13 mouse cellular contexts compared by ENCODE assay signal in genomic region chr9:78168864-78169263, GRCm38 (mm10). TPM values are rescaled to one million over a fixed set of nuclear protein-coding genes. Genes with fewer than 3 reads are reported as not detected.
DNase-seq lines count a peak whose midpoint lies in the region; ATAC-seq and TF ChIP-seq lines count a peak whose summit lies in the region.
"Had no signal": no experiment of that assay in that cellular context is flagged by ENCODE, and none has a peak within 500 bp of the region (broad histone marks: within the 10 kb centered on the region; RNA-seq: fewer than 3 reads in every experiment).

No protein-coding gene starts in this region.

- TF ChIP-seq POLR2A in cerebellum, adult 2 months (IDR thresholded peaks at IDR 0.05; ENCODE audit: borderline replicate concordance, insufficient read depth, low read length): no peak
- no peak for TF ChIP-seq POLR2A in ES-Bruce4 (IDR thresholded peaks at IDR 0.05; ENCODE audit: insufficient read depth, low read length)

- H3K9me3 ChIP-seq in ES-Bruce4 (replicated peaks; ENCODE audit: control insufficient read depth, insufficient read depth, low read length, poor library complexity, severe bottlenecking): no peaks in the 10 kb centered on the region
- H3K9me3 ChIP-seq in intestine, postnatal 0 days (ENCODE audit: control insufficient read depth): no peaks in the 10 kb centered on the region
- H3K9me3 ChIP-seq: limb, embryonic 10.5 days had no signal

- no peak overlapping the region for H3K4me3 ChIP-seq in cerebellum, adult 2 months (replicated peaks; ENCODE audit: insufficient read depth, low read depth, low read length)
- H3K4me3 ChIP-seq in left cerebral cortex, adult 2 months: no peak overlapping the region
- H3K4me3 ChIP-seq in ES-Bruce4 (ENCODE audit: low read depth, low read length): no peak overlapping the region
- no peak overlapping the region for H3K4me3 ChIP-seq in intestine, postnatal 0 days (ENCODE audit: low read depth, low read length)
- H3K4me3 ChIP-seq: limb, embryonic 10.5 days had no signal

- no peak overlapping the region for H3K27ac ChIP-seq in cerebellum, adult 2 months (ENCODE audit: insufficient read depth, low read length)
- no peak overlapping the region for H3K27ac ChIP-seq in left cerebral cortex, adult 2 months
- H3K27ac ChIP-seq in ES-Bruce4 (ENCODE audit: insufficient read depth, low read length): 0 out of 2 replicates have a peak overlapping the region, but pooled peaks have one; percentile 9
- no peak overlapping the region for H3K27ac ChIP-seq in intestine, postnatal 0 days (ENCODE audit: low read depth, low read length)
- H3K27ac ChIP-seq: limb, embryonic 10.5 days had no signal

- intact Hi-C loops in left cerebral cortex, adult 2 months (cut with DNase I): loop anchor here (5.0 kb wide), 1 partner anchor 57 kb away; no protein-coding TSS in a partner anchor
- intact Hi-C loops in left cerebral cortex, postnatal 36 days (cut with DNase I): no loop called here

- H3K36me3 ChIP-seq in ES-Bruce4 (ENCODE audit: control insufficient read depth, insufficient read depth, low read length, poor library complexity, severe bottlenecking): no peaks in the 10 kb centered on the region
- H3K36me3 ChIP-seq in intestine, postnatal 0 days (ENCODE audit: control insufficient read depth, insufficient read depth): peaks cover 33% of the 10 kb centered on the region

- 0 out of 2 replicates have a peak, but pooled peaks have one; percentile 12 for TF ChIP-seq CTCF in cerebellum, adult 2 months (IDR thresholded peaks at IDR 0.05; ENCODE audit: borderline replicate concordance, insufficient read depth, low read depth, low read length)
- peak; percentile 18 for TF ChIP-seq CTCF in left cerebral cortex, adult 2 months (IDR thresholded peaks at IDR 0.05)
- TF ChIP-seq CTCF in ES-Bruce4 (IDR thresholded peaks at IDR 0.05; ENCODE audit: low read depth, low read length): peak; percentile 53
- peak; percentile 58 for TF ChIP-seq CTCF in intestine, postnatal 0 days (IDR thresholded peaks at IDR 0.05; ENCODE audit: low read depth)

- DNase-seq in cerebellum, adult 2 months: no peak
- no peak for DNase-seq in cerebellum, postnatal 25 days
- DNase-seq in left cerebral cortex, adult 2 months (ENCODE audit: extremely low spot score in 1 of 2, low spot score in 2 of 2): no peak
- no peak for DNase-seq in left cerebral cortex, postnatal 36 days (ENCODE audit: low spot score in 2 of 2)
- no peak for DNase-seq in cerebellum, adult 8-10 months
- DNase-seq in urinary bladder, postnatal 14 days (ENCODE audit: low spot score): no peak
- DNase-seq: B cell, adult 2 months; cerebellum, adult 9-11 months; retina, postnatal 1 day had no signal

- H3K4me1 ChIP-seq in cerebellum, adult 2 months (ENCODE audit: control insufficient read depth, insufficient read depth, low read length): no peaks in the 10 kb centered on the region
- peaks cover 5% of the 10 kb centered on the region for H3K4me1 ChIP-seq in ES-Bruce4 (ENCODE audit: control insufficient read depth, insufficient read depth, low read length)
- no peaks in the 10 kb centered on the region for H3K4me1 ChIP-seq in intestine, postnatal 0 days (replicated peaks; ENCODE audit: control insufficient read depth, insufficient read depth, low read length)
- H3K4me1 ChIP-seq: limb, embryonic 10.5 days had no signal

- no peak overlapping the region for H3K4me2 ChIP-seq in intestine, postnatal 0 days (replicated peaks; ENCODE audit: low read depth)
- H3K4me2 ChIP-seq: heart, embryonic 11.5 days had no signal

- H3K27me3 ChIP-seq in cerebellum, adult 2 months (ENCODE audit: control insufficient read depth, insufficient read depth, low read length): no peaks in the 10 kb centered on the region
- no peaks in the 10 kb centered on the region for H3K27me3 ChIP-seq in ES-Bruce4 (ENCODE audit: control insufficient read depth, insufficient read depth, low read length, poor library complexity, severe bottlenecking)
- no peaks in the 10 kb centered on the region for H3K27me3 ChIP-seq in intestine, postnatal 0 days (replicated peaks; ENCODE audit: control insufficient read depth, insufficient read depth, low read length)

- 96% methylated on average over 6 of the region's 6 CpGs for WGBS in cerebellum, adult 2 months
- WGBS in intestine, postnatal 0 days: 93% methylated on average over 6 of the region's 6 CpGs

- no peak; the same call in 1 of the 2 replicates for ATAC-seq in intestine, postnatal 0 days

- peak overlapping the region; percentile 28; the same call in 1 of the 2 replicates for H3K9ac ChIP-seq in ES-Bruce4 (ENCODE audit: low read depth, poor library complexity, severe bottlenecking)
- H3K9ac ChIP-seq in intestine, postnatal 0 days (ENCODE audit: low read depth, low read length): no peak overlapping the region

- no peak for TF ChIP-seq EP300 in ES-Bruce4 (IDR thresholded peaks at IDR 0.05; ENCODE audit: insufficient read depth, low read depth, low read length)

RNA-seq across cellular contexts. Expression of gene Gsta4, which starts 13.7 kb away (rescaled TPM):
- polyA plus RNA-seq in cerebellum, adult 2 months (2012; rRNA removed): 107 and 113 TPM in 2 replicates
- total RNA-seq in left cerebral cortex, adult 2 months (2021): 10 to 100 TPM; 38.2 to 39.6 TPM
- total RNA-seq in left cerebral cortex, postnatal 36 days (2021): 10 to 100 TPM; 32.4 to 35.9 TPM
- polyA plus RNA-seq in ES-Bruce4 (2011; ENCODE audit: insufficient read depth, insufficient read length, low read depth, missing spikeins): 322 and 323 TPM in 2 replicates
- 23.3 and 36.2 TPM in 2 replicates for polyA plus RNA-seq in intestine, postnatal 0 days (2015; fragmentation: Nextera tagmentation; extraction: Ambion mirVana)

RNA-seq across cellular contexts. Expression of gene Ick, which starts 59.9 kb away (rescaled TPM):
- polyA plus RNA-seq in cerebellum, adult 2 months (2012; rRNA removed): 15.1 and 16.9 TPM in 2 replicates
- total RNA-seq in left cerebral cortex, adult 2 months (2021): 10 to 100 TPM; 17.4 to 19.2 TPM
- 10 to 100 TPM; 19.3 to 20.6 TPM for total RNA-seq in left cerebral cortex, postnatal 36 days (2021)
- polyA plus RNA-seq in ES-Bruce4 (2011; ENCODE audit: insufficient read depth, insufficient read length, low read depth, missing spikeins): 17.1 and 17.5 TPM in 2 replicates
- 27.3 and 28.2 TPM in 2 replicates for polyA plus RNA-seq in intestine, postnatal 0 days (2015; fragmentation: Nextera tagmentation; extraction: Ambion mirVana)

RNA-seq across cellular contexts. Expression of gene Fbxo9, which starts 60.0 kb away (rescaled TPM):
- polyA plus RNA-seq in cerebellum, adult 2 months (2012; rRNA removed): 207 and 224 TPM in 2 replicates
- 100 to 1,000 TPM; 106 to 115 TPM for total RNA-seq in left cerebral cortex, adult 2 months (2021)
- 100 to 1,000 TPM; 124 to 126 TPM for total RNA-seq in left cerebral cortex, postnatal 36 days (2021)
- polyA plus RNA-seq in ES-Bruce4 (2011; ENCODE audit: insufficient read depth, insufficient read length, low read depth, missing spikeins): 16.4 and 19.1 TPM in 2 replicates
- polyA plus RNA-seq in intestine, postnatal 0 days (2015; fragmentation: Nextera tagmentation; extraction: Ambion mirVana): 37.7 and 40.2 TPM in 2 replicates
